Mouse (Mus musculus): ENCODE data around the gene Zfp90. TPM values are rescaled to one million over a fixed set of nuclear protein-coding genes. Genes with fewer than 3 reads are reported as not detected.

The Zfp90 gene
- polyA plus RNA-seq, 1 experiment from 2014 or later, result 37.5 TPM

DNA sequence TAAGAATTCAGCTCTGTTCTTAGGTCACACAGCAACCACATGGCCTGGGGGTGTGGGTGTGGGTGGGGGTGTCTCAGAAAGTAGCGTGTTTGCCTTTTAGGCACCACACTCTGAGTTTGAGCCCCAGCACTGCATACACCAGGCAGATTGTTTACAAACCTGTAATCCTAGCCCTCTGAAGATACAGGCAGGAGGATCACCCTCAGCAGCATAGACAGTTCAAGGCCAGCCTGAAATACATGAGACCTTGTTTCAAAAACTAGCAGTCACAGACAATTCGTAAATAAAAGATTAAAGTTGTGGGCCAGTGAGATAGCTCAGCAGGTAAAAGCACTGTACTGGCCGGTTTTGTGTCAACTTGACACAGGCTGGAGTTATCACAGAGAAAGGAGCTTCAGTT is 25.0 kb downstream of the Zfp90 start:
- Histone ChIP-seq H3K4me1 (no peaks in the 10 kb centered on the region), H3K4me2 (replicated peaks) (no peak overlapping the region), H3K9ac (replicated peaks) (no peak overlapping the region), H3K4me3 (no peak overlapping the region), H3K9me3 (no peaks in the 10 kb centered on the region), H3K27me3 (no peaks in the 10 kb centered on the region), H3K27ac (replicated peaks) (no peak overlapping the region), H3K36me3 (no peaks in the 10 kb centered on the region)
- ATAC-seq (ENCODE audit: low FRiP score, low read depth), result no peak
- 87% methylated on average over 3 of the region's 3 CpGs for WGBS

DNA sequence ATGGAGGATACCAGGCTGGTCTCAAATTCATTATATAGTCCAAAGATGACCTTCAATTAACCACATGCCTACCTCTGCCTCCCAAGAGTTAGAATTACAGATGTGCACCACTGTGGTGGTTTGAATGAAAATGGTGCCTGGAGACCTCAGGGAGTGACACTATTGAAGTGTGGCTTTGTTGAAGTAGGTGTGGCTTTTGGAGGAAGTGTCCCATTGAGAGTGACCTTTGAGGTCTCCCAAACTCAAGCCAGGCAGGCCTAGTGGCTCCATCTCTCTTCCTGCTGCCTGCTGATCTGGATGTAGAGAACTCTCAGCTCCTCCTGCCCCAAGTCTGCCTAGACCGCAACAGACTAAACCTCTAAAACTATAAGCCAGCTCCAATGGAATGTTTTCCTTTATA is 27.6 kb downstream of the Zfp90 start:
- Histone ChIP-seq H3K9me3 (no peaks in the 10 kb centered on the region), H3K27ac (replicated peaks) (no peak overlapping the region), H3K27me3 (no peaks in the 10 kb centered on the region), H3K4me1 (no peaks in the 10 kb centered on the region), H3K9ac (replicated peaks) (no peak overlapping the region), H3K36me3 (no peaks in the 10 kb centered on the region), H3K4me2 (replicated peaks) (no peak overlapping the region), H3K4me3 (no peak overlapping the region)
- ATAC-seq (ENCODE audit: low FRiP score, low read depth), result no peak
- WGBS, result 65% methylated on average over 1 of the region's 1 CpGs

DNA sequence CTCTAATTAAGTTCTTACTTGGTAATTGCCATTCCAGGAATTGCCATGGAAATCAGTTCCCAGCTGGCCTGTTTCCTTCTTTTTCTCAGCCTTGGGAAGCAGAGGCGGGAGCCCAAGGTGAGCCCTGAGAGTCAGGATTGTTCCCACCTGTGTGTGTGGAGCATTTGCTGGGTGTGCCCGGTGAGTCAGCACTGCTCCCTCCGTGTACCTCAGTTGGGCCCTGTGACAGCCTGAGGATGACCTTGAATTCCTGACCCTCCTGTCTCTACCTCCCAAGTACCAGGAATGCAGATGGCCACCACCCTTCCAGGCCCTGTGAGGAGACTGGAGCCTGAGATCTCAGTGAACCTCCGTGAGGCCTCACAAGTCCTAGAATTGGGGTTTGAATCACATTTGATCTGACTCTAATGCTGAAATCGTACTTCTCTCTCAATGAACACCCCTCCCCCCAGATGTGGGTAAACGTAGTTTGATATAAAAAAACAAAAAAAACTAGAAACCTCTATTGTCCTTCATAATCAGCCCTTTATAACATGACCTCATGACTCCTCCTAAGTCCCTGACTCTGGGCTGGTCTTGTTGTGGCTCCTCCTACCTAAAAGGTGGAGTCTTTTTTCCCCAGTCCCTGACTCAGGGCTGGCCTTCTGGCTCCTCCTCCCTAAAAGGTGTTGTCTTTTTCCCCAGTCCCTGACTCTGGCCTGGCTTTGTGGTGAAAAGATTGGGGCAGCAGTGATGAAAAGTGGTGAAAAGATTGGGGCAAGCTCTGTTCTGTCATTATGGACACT is 36.4 kb downstream of the Zfp90 start:
- 79% methylated on average over 6 of the region's 6 CpGs for WGBS
- no peaks in the 10 kb centered on the region for H3K27me3 ChIP-seq
- no peak overlapping the region for H3K4me2 ChIP-seq (replicated peaks)
- H3K4me3 ChIP-seq, result no peak overlapping the region
- H3K27ac ChIP-seq (replicated peaks), result no peak overlapping the region
- ATAC-seq (ENCODE audit: low FRiP score, low read depth), result no peak
- H3K4me1 ChIP-seq, result no peaks in the 10 kb centered on the region
- no peaks in the 10 kb centered on the region for H3K9me3 ChIP-seq
- H3K9ac ChIP-seq (replicated peaks), result no peak overlapping the region
- H3K36me3 ChIP-seq, result no peaks in the 10 kb centered on the region

DNA sequence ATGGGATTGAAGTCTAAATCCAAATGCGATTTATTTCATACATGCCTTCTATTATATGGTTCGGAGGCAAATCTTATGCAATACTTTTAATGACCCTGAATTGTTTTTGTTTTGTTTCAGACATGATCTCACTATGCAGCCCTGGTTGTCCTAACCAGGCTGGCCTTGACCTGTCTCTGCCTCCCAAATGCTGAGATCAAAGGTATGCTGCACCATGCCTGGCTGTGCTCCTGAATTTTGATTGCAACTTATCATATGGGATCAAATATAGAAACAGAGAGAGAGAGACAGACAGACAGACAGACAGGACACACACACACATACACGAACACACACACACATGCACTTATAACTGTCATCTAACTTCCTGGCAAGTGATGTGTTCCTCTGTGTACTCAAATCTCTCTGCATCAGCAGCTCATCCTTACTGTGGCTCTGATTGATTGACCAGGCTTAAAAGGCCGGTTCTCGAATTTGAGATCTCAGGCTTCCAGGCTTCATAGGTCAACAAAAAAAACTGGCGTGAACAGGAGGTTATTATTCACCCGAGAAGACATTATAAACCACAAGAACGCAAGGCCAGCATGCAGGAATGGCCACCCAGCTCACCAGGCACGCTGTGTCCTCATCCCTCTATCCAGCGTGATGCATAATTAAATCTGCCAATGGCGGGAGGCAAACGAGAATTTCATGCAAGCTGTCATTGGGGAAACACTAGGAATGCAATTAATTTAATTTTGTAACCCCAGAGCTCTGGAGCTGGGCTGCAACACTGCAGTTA is 37.8 kb downstream of the Zfp90 start:
- 75% methylated on average over 12 of the region's 12 CpGs for WGBS
- H3K36me3 ChIP-seq, result no peaks in the 10 kb centered on the region

DNA sequence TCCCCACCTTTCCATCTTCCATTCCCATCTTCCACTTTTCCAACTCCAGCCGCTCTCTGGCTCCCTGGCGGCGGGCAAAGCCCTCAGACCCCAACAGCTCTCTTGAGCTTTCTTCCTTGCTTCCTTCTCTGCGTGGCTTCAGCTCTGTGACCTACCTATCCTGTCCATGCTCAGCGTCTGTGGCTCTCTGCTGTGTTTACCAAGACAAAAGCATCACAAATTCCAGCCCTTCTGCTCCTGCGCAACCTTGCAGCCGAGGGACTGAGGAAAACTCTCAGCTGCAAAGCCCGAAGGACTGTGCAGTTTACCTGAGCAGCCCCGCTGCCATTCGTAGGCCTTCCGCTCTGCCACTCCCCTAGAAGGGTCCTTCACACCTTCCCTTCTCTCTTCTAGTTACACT is 38.9 kb downstream of the Zfp90 start:
- no peak overlapping the region for H3K4me3 ChIP-seq
- no peaks in the 10 kb centered on the region for H3K4me1 ChIP-seq
- no peak overlapping the region for H3K4me2 ChIP-seq (replicated peaks)
- H3K27me3 ChIP-seq, result no peaks in the 10 kb centered on the region
- no peak overlapping the region for H3K9ac ChIP-seq (replicated peaks)
- ATAC-seq (ENCODE audit: low FRiP score, low read depth), result no peak
- 0 out of 2 replicates have a peak, but pooled peaks cover 3% of the 10 kb centered on the region for H3K9me3 ChIP-seq
- no peaks in the 10 kb centered on the region for H3K36me3 ChIP-seq
- whole genome bisulfite sequencing, result 77% methylated on average over 11 of the region's 11 CpGs
- H3K27ac ChIP-seq (replicated peaks), result no peak overlapping the region

More for the DNA sequence above, 37.8 kb downstream of the Zfp90 start:
- Histone ChIP-seq H3K4me1 (no peaks in the 10 kb centered on the region), H3K9me3 (0 out of 2 replicates have a peak, but pooled peaks cover 3% of the 10 kb centered on the region), H3K27ac (replicated peaks) (no peak overlapping the region), H3K4me2 (replicated peaks) (no peak overlapping the region), H3K9ac (replicated peaks) (no peak overlapping the region), H3K4me3 (no peak overlapping the region), H3K27me3 (no peaks in the 10 kb centered on the region)
- no peak for ATAC-seq (ENCODE audit: low FRiP score, low read depth)

DNA sequence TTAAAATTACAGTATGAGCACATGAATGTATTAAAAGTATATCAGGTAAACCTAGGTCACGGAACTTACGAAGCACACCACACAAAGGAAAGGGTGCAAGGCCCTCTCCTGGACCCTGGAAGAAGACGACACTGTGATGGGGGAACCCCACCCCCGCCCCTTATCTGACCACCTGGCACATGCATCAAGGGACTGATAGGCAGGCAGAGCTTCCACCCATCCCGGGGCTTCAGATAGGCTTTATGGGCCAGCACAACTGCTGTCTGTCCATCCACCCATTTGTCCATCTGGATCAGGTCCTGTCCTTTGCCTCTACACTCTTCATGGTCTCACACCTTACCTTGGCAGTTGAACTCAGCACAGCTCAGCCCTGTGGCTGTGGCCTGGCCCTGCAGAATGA is 47.0 kb downstream of the Zfp90 start:
- no peak overlapping the region for H3K4me3 ChIP-seq
- H3K9me3 ChIP-seq, result no peaks in the 10 kb centered on the region
- no peaks in the 10 kb centered on the region for H3K36me3 ChIP-seq
- H3K4me1 ChIP-seq, result no peaks in the 10 kb centered on the region
- H3K27me3 ChIP-seq, result no peaks in the 10 kb centered on the region; the same call in 1 of the 2 replicates
- no peak overlapping the region for H3K9ac ChIP-seq (replicated peaks)
- H3K27ac ChIP-seq (replicated peaks), result no peak overlapping the region
- no peak overlapping the region for H3K4me2 ChIP-seq (replicated peaks)
- 89% methylated on average over 5 of the region's 5 CpGs for WGBS
- ATAC-seq (ENCODE audit: low FRiP score, low read depth), result no peak

DNA sequence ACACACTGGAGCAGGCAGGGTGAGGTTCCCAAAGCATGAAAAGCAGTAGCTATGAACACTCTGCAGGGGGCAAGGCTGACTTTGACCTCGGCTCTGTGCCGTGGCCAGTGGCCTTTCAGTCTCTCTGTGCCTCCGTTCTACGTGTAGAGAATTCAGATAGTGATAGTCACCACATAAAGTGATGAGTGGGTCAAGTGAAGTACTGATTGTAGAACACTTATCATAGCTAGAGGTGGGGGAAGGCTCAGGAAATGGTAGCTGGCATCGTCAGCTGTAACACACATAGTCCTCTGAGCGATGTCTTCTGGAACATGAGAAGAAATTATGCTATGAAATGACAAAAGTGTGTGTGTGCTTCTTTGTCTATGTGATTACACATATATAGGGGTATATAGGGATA is 48.7 kb downstream of the Zfp90 start:
- Histone ChIP-seq H3K27me3 (no peaks in the 10 kb centered on the region; the same call in 1 of the 2 replicates), H3K36me3 (no peaks in the 10 kb centered on the region), H3K4me3 (no peak overlapping the region), H3K4me2 (replicated peaks) (no peak overlapping the region), H3K9me3 (no peaks in the 10 kb centered on the region), H3K9ac (replicated peaks) (no peak overlapping the region), H3K4me1 (no peaks in the 10 kb centered on the region), H3K27ac (replicated peaks) (no peak overlapping the region)
- 83% methylated on average over 6 of the region's 6 CpGs for WGBS
- ATAC-seq (ENCODE audit: low FRiP score, low read depth), result no peak

DNA sequence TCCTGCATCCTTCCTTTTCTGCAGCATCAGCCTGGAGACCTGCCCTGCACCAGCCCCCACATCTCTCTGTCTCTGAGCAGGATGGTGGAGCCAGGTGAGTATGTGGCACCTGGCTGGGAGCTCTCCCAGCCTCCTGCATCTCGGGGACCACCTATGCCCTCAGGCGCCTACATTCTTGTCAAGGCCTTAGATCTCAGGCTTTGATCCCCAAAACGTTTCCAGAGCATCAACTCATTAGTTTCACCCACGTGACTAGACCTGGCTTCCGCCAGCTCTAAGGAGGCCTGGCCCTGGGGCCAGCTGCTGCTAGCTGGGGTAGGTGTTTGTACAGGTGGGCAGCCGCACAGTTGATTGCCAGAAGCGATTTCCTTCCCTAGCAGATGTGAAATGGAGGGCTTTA is 54.4 kb downstream of the Zfp90 start:
- H3K4me2 ChIP-seq (replicated peaks), result no peak overlapping the region
- no peak for ATAC-seq (ENCODE audit: low FRiP score, low read depth)
- no peak overlapping the region for H3K4me3 ChIP-seq
- no peaks in the 10 kb centered on the region for H3K27me3 ChIP-seq
- no peaks in the 10 kb centered on the region for H3K9me3 ChIP-seq
- H3K4me1 ChIP-seq, result no peaks in the 10 kb centered on the region
- no peak overlapping the region for H3K9ac ChIP-seq (replicated peaks)
- WGBS, result 60% methylated on average over 7 of the region's 7 CpGs
- no peak overlapping the region for H3K27ac ChIP-seq (replicated peaks)
- H3K36me3 ChIP-seq, result no peaks in the 10 kb centered on the region

DNA sequence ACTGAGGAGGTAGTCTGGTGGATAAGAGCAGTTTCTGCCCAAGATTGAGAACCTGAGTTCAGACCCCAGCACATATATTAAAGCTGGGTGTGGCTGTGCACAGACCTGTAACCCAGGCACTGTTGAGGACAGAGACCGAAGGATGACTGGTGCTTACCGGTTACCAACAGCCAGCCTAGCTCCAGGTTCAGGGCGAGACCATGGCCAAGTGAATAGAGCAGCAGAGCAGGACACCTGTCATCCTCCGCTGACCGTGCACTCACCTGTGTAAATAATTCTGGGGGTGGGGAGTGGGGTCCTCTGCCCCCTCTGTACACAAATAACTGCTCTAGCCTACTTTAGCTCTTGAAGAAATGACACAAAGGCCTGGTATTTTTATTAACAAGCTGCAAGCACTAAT is 58.9 kb downstream of the Zfp90 start:
- no peak for ATAC-seq (ENCODE audit: low FRiP score, low read depth)
- H3K9me3 ChIP-seq, result 0 out of 2 replicates have a peak, but pooled peaks cover 3% of the 10 kb centered on the region
- H3K27me3 ChIP-seq, result no peaks in the 10 kb centered on the region
- H3K4me3 ChIP-seq, result no peak overlapping the region
- H3K4me1 ChIP-seq, result no peaks in the 10 kb centered on the region
- no peak overlapping the region for H3K9ac ChIP-seq (replicated peaks)
- H3K36me3 ChIP-seq, result no peaks in the 10 kb centered on the region
- 90% methylated on average over 5 of the region's 5 CpGs for WGBS
- H3K27ac ChIP-seq (replicated peaks), result no peak overlapping the region
- H3K4me2 ChIP-seq (replicated peaks), result no peak overlapping the region

Other genes with a start within 250 kb of the Zfp90 start
- 63.2 and 63.8 TPM in 2 replicates for gene Slc7a6, start 246.5 kb upstream of the Zfp90 start, polyA plus RNA-seq (2016; fragmentation: Nextera tagmentation; extraction: Ambion mirVana)
- 36.6 and 39.4 TPM in 2 replicates for gene Slc7a6os, start 204.4 kb upstream of the Zfp90 start, polyA plus RNA-seq (2016; fragmentation: Nextera tagmentation; extraction: Ambion mirVana)
- gene Prmt7, start 204.4 kb upstream of the Zfp90 start, polyA plus RNA-seq (2016; fragmentation: Nextera tagmentation; extraction: Ambion mirVana), result 57.3 and 59.9 TPM in 2 replicates
- 26.3 and 28.6 TPM in 2 replicates for gene Smpd3, start 77.3 kb upstream of the Zfp90 start, polyA plus RNA-seq (2016; fragmentation: Nextera tagmentation; extraction: Ambion mirVana)
- not detected in 2 replicates for gene 6030452D12Rik, start 85.2 kb downstream of the Zfp90 start, polyA plus RNA-seq (2016; fragmentation: Nextera tagmentation; extraction: Ambion mirVana)
- gene Cdh3, start 95.6 kb downstream of the Zfp90 start, polyA plus RNA-seq (2016; fragmentation: Nextera tagmentation; extraction: Ambion mirVana), result 2.4 and 3.8 TPM in 2 replicates
- gene Gm10073, start 158.1 kb downstream of the Zfp90 start, polyA plus RNA-seq (2016; fragmentation: Nextera tagmentation; extraction: Ambion mirVana), result 4.1 and 4.3 TPM in 2 replicates
- 4.9 and 6.1 TPM in 2 replicates for gene Cdh1, start 188.0 kb downstream of the Zfp90 start, polyA plus RNA-seq (2016; fragmentation: Nextera tagmentation; extraction: Ambion mirVana)